Mouse (Mus musculus) Muller cell, postnatal 12 days (primary cell): ENCODE measurements around the gene Ccdc86.

Experiments
- DNase-seq: peaks from one replicate; pipeline ENCODE4 v3.0.0-alpha.2; 2015; ENCODE audit errors: inconsistent ontology term

The Ccdc86 gene

GRCm38 (mm10) chr19:10949112-10949511, at the start of gene Ccdc86:
Gene Ccdc86 (minus strand): TSS chr19:10949266.
- peak; percentile 96 for DNase-seq

GRCm38 (mm10) chr19:10993150-10993549, 44.1 kb upstream of the Ccdc86 start, which contains the start of gene Ms4a15:
Gene Ms4a15 (minus strand): TSS chr19:10993250.
- no peak for DNase-seq

GRCm38 (mm10) chr19:10991911-10992310, 42.8 kb upstream of the Ccdc86 start:
- no peak for DNase-seq

- no peak for DNase-seq
Measured at GRCm38 (mm10) chr19:10990751-10991150, 41.7 kb upstream of the Ccdc86 start.

- DNase-seq: no peak
Measured at GRCm38 (mm10) chr19:10988563-10988962, 39.5 kb upstream of the Ccdc86 start.

- DNase-seq: peak; percentile 37
Measured at GRCm38 (mm10) chr19:10985889-10986288, 36.8 kb upstream of the Ccdc86 start.

GRCm38 (mm10) chr19:10984551-10984950, 35.5 kb upstream of the Ccdc86 start:
- no peak for DNase-seq

- DNase-seq: no peak
Measured at GRCm38 (mm10) chr19:10983146-10983545, 34.1 kb upstream of the Ccdc86 start.

GRCm38 (mm10) chr19:10980210-10980609, 31.1 kb upstream of the Ccdc86 start:
- DNase-seq: no peak

GRCm38 (mm10) chr19:10979184-10980168, 30.4 kb upstream of the Ccdc86 start:
- peak; percentile 77 for DNase-seq

GRCm38 (mm10) chr19:10976318-10976717, 27.3 kb upstream of the Ccdc86 start:
- no peak for DNase-seq

GRCm38 (mm10) chr19:10975187-10975586, 26.1 kb upstream of the Ccdc86 start:
- DNase-seq: no peak

GRCm38 (mm10) chr19:10974238-10974865, 25.3 kb upstream of the Ccdc86 start, which contains the start of gene Ms4a10:
Gene Ms4a10 (minus strand): TSS chr19:10974670.
- DNase-seq: no peak

GRCm38 (mm10) chr19:10973187-10973586, 24.1 kb upstream of the Ccdc86 start:
- DNase-seq: no peak

- no peak for DNase-seq
Measured at GRCm38 (mm10) chr19:10972660-10973059, 23.6 kb upstream of the Ccdc86 start.

GRCm38 (mm10) chr19:10970457-10970856, 21.4 kb upstream of the Ccdc86 start:
- DNase-seq: no peak

GRCm38 (mm10) chr19:10968578-10968977, 19.5 kb upstream of the Ccdc86 start:
- no peak for DNase-seq

- no peak for DNase-seq
Measured at GRCm38 (mm10) chr19:10965721-10966120, 16.7 kb upstream of the Ccdc86 start.

GRCm38 (mm10) chr19:10959978-10960346, 10.9 kb upstream of the Ccdc86 start:
- DNase-seq: no peak

GRCm38 (mm10) chr19:10959085-10959977, 10.3 kb upstream of the Ccdc86 start:
- peak; percentile 80 for DNase-seq
